Mouse (Mus musculus) heart, embryonic 12.5 days (tissue): ENCODE results near the gene Olfr911-ps1. TPM values are rescaled to one million over a fixed set of nuclear protein-coding genes. Genes with fewer than 3 reads are reported as not detected.

ENCODE experiments used
- ATAC-seq: fragments of 200-750 bp; cut with Nextera tagmentation; 2 replicates; pipeline ENCODE4 v1.8.0; 2017; ENCODE audit warnings: moderate TSS enrichment, moderate library complexity; ENCODE audit not compliant: insufficient number of reproducible peaks, low FRiP score
- H3K27ac ChIP-seq: fragments of 300-500 bp; sonication (generic); 2 replicates; pipeline ENCODE4 v1.5.1; 2016; ENCODE audit warnings: mild to moderate bottlenecking, moderate library complexity; ENCODE audit not compliant: poor library complexity, severe bottlenecking
- H3K27me3 ChIP-seq: fragments of 300-500 bp; sonication (generic); replicated peaks from 2 replicates; pipeline ENCODE4 v1.6.1; 2016; ENCODE audit warnings: mild to moderate bottlenecking, moderate library complexity
- H3K36me3 ChIP-seq: fragments of 300-500 bp; sonication (generic); 2 replicates; pipeline ENCODE4 v1.6.1; 2016; ENCODE audit warnings: mild to moderate bottlenecking, moderate library complexity
- H3K4me1 ChIP-seq: fragments of 300-500 bp; sonication (generic); replicated peaks from 2 replicates; pipeline ENCODE4 v1.6.1; 2016; ENCODE audit warnings: mild to moderate bottlenecking
- H3K4me2 ChIP-seq: fragments of 300-500 bp; sonication (generic); 2 replicates; pipeline ENCODE4 v1.6.1; 2016; ENCODE audit warnings: mild to moderate bottlenecking, moderate library complexity
- H3K4me3 ChIP-seq: fragments of 300-500 bp; sonication (generic); 2 replicates; pipeline ENCODE4 v1.5.1; 2016; ENCODE audit warnings: mild to moderate bottlenecking
- H3K9ac ChIP-seq: fragments of 300-500 bp; sonication (generic); 2 replicates; pipeline ENCODE4 v1.6.1; 2016; ENCODE audit warnings: mild to moderate bottlenecking, moderate library complexity
- H3K9me3 ChIP-seq: fragments of 300-500 bp; sonication (generic); replicated peaks from 2 replicates; pipeline ENCODE4 v1.6.1; 2016; ENCODE audit warnings: mild to moderate bottlenecking, moderate library complexity
- WGBS: fragments of 180-500 bp; shearing (Covaris S2); methylation state at CpG from one replicate; pipeline ENCODE4 v1.1.7; 2016; 5-methylcytosine and 5-hydroxymethylcytosine counted together
- polyA plus RNA-seq: library from polyadenylated mRNA; unstranded; fragments of >200 nt; fragmentation: Nextera tagmentation; extraction: Ambion mirVana; gene quantifications from 2 replicates; pipeline ENCODE4 v1.2.1, GENCODE M21; 2016

Olfr911-ps1 gene
- polyA plus RNA-seq = not detected in 2 replicates

GRCm38 (mm10) chr9:38521280-38521679 lies at the start of gene Olfr911-ps1:
Olfr911-ps1 (plus strand) TSS chr9:38521580.
- Histone ChIP-seq H3K36me3 (no peaks in the 10 kb centered on the region), H3K4me3 (no peak within 1 kb of the TSS), H3K4me2 (no peak within 1 kb of the TSS), H3K9ac (no peak within 1 kb of the TSS), H3K4me1 (no peaks in the 10 kb centered on the region), H3K27ac (no peak within 1 kb of the TSS), H3K27me3 (no peaks in the 10 kb centered on the region), H3K9me3 (no peaks in the 10 kb centered on the region)
- WGBS = 58% methylated on average over 1 of the region's 1 CpGs
- ATAC-seq = no peak

- Histone ChIP-seq H3K27me3 (no peaks in the 10 kb centered on the region), H3K9me3 (no peaks in the 10 kb centered on the region), H3K4me3 (no peak within 1 kb of the TSS), H3K4me2 (no peak within 1 kb of the TSS), H3K27ac (no peak within 1 kb of the TSS), H3K9ac (no peak within 1 kb of the TSS), H3K36me3 (no peaks in the 10 kb centered on the region), H3K4me1 (no peaks in the 10 kb centered on the region)
- no peak for ATAC-seq
- 76% methylated on average over 3 of the region's 3 CpGs for WGBS
These were observed 34.6 kb upstream of the Olfr911-ps1 start, which contains the start of gene Olfr906 for GRCm38 (mm10) chr9:38486785-38487184. Olfr906 (plus strand) TSS chr9:38487085.

GRCm38 (mm10) chr9:38495501-38495900 lies 25.9 kb upstream of the Olfr911-ps1 start, which contains the start of gene Olfr907:
Olfr907 (plus strand) TSS chr9:38495801.
- H3K4me3 ChIP-seq = no peak within 1 kb of the TSS
- no peak within 1 kb of the TSS for H3K27ac ChIP-seq
- H3K27me3 ChIP-seq = no peaks in the 10 kb centered on the region
- ATAC-seq = no peak
- no peaks in the 10 kb centered on the region for H3K4me1 ChIP-seq
- H3K4me2 ChIP-seq = no peak within 1 kb of the TSS
- no peaks in the 10 kb centered on the region for H3K36me3 ChIP-seq
- H3K9ac ChIP-seq = no peak within 1 kb of the TSS
- WGBS = 68% methylated on average over 2 of the region's 2 CpGs
- no peaks in the 10 kb centered on the region for H3K9me3 ChIP-seq

- Histone ChIP-seq H3K36me3 (no peaks in the 10 kb centered on the region), H3K27me3 (no peaks in the 10 kb centered on the region), H3K27ac (no peak overlapping the region), H3K4me2 (no peak overlapping the region), H3K9me3 (0 out of 2 replicates have a peak, but pooled peaks cover 4% of the 10 kb centered on the region), H3K4me3 (no peak overlapping the region), H3K4me1 (no peaks in the 10 kb centered on the region), H3K9ac (no peak overlapping the region)
- ATAC-seq = no peak
- 63% methylated on average over 2 of the region's 2 CpGs for WGBS
These were observed 9.0 kb upstream of the Olfr911-ps1 start for GRCm38 (mm10) chr9:38512353-38512752.

GRCm38 (mm10) chr9:38537549-38537948 lies 16.2 kb downstream of the Olfr911-ps1 start, which contains the start of gene Olfr910:
Olfr910 (plus strand) TSS chr9:38537849.
- 79% methylated on average over 2 of the region's 2 CpGs for WGBS
- H3K9ac ChIP-seq = no peak within 1 kb of the TSS
- H3K4me1 ChIP-seq = no peaks in the 10 kb centered on the region
- no peak within 1 kb of the TSS for H3K27ac ChIP-seq
- H3K9me3 ChIP-seq = no peaks in the 10 kb centered on the region; the same call in 1 of the 2 replicates
- no peak within 1 kb of the TSS for H3K4me3 ChIP-seq
- H3K27me3 ChIP-seq = no peaks in the 10 kb centered on the region
- H3K36me3 ChIP-seq = no peaks in the 10 kb centered on the region
- H3K4me2 ChIP-seq = no peak within 1 kb of the TSS
- ATAC-seq = no peak

Other genes with a start within 250 kb of the Olfr911-ps1 start
- gene Olfr896-ps1, start 230.5 kb upstream of the Olfr911-ps1 start, polyA plus RNA-seq = not detected in 2 replicates
- gene Olfr25, start 192.5 kb upstream of the Olfr911-ps1 start, polyA plus RNA-seq = not detected in 2 replicates
- gene Olfr898, start 173.2 kb upstream of the Olfr911-ps1 start, polyA plus RNA-seq = not detected in 2 replicates
- gene Olfr250, start 154.7 kb upstream of the Olfr911-ps1 start, polyA plus RNA-seq = not detected in 2 replicates
- gene Olfr251, start 144.5 kb upstream of the Olfr911-ps1 start, polyA plus RNA-seq = not detected in 2 replicates
- not detected in 2 replicates for gene Olfr147, start 119.9 kb upstream of the Olfr911-ps1 start, polyA plus RNA-seq
- not detected in 2 replicates for gene Olfr901, start 92.1 kb upstream of the Olfr911-ps1 start, polyA plus RNA-seq
- not detected in 2 replicates for gene Olfr902, start 73.9 kb upstream of the Olfr911-ps1 start, polyA plus RNA-seq
- gene Olfr904, start 58.4 kb upstream of the Olfr911-ps1 start, polyA plus RNA-seq = not detected in 2 replicates
- not detected in 2 replicates for gene Olfr905, start 50.5 kb upstream of the Olfr911-ps1 start, polyA plus RNA-seq
- not detected in 2 replicates for gene Olfr906, start 34.5 kb upstream of the Olfr911-ps1 start, polyA plus RNA-seq
- gene Olfr907, start 25.8 kb upstream of the Olfr911-ps1 start, polyA plus RNA-seq = not detected in 2 replicates
- gene Olfr910, start 16.3 kb downstream of the Olfr911-ps1 start, polyA plus RNA-seq = not detected in 2 replicates
- gene Olfr912, start 58.6 kb downstream of the Olfr911-ps1 start, polyA plus RNA-seq = not detected in 2 replicates
- gene Olfr913, start 71.2 kb downstream of the Olfr911-ps1 start, polyA plus RNA-seq = not detected in 2 replicates
- not detected in 2 replicates for gene Olfr914, start 83.5 kb downstream of the Olfr911-ps1 start, polyA plus RNA-seq
- gene Olfr916, start 138.3 kb downstream of the Olfr911-ps1 start, polyA plus RNA-seq = not detected in 2 replicates
- gene Olfr917, start 144.3 kb downstream of the Olfr911-ps1 start, polyA plus RNA-seq = not detected in 2 replicates
- gene Olfr918, start 153.0 kb downstream of the Olfr911-ps1 start, polyA plus RNA-seq = not detected in 2 replicates
- not detected in 2 replicates for gene Olfr919, start 182.1 kb downstream of the Olfr911-ps1 start, polyA plus RNA-seq
- 19.3 and 21.3 TPM in 2 replicates for gene Vwa5a, start 196.7 kb downstream of the Olfr911-ps1 start, polyA plus RNA-seq
- gene Olfr920, start 230.7 kb downstream of the Olfr911-ps1 start, polyA plus RNA-seq = 0.03 TPM in 1 of 2 replicates, not detected in the other